Mouse (Mus musculus): ENCODE data around the gene St14. TPM values are rescaled to one million over a fixed set of nuclear protein-coding genes. Genes with fewer than 3 reads are reported as not detected.
"Not testable (repeated sequence)": the region's sequence is repeated elsewhere in the genome, so short reads cannot be mapped to it uniquely, and the experiment has no call there.

Gene St14
- 4.9 and 9.6 TPM in 2 replicates for polyA plus RNA-seq (2016; fragmentation: Nextera tagmentation; extraction: Ambion mirVana)

- peak within 1 kb of the TSS; percentile 75 for H3K27ac ChIP-seq
- peaks cover 64% of the 10 kb centered on the region for H3K27me3 ChIP-seq (ENCODE audit: insufficient read depth, poor library complexity, severe bottlenecking)
These were observed at the start of gene St14 for GRCm38 (mm10) chr9:31131205-31131968. St14 (minus strand) TSS chr9:31131853.

GRCm38 (mm10) chr9:31177692-31178091 lies 46.0 kb upstream of the St14 start:
- H3K27me3 ChIP-seq (ENCODE audit: insufficient read depth, poor library complexity, severe bottlenecking), result no peaks in the 10 kb centered on the region
- H3K36me3 ChIP-seq, result peaks cover 43% of the 10 kb centered on the region
- WGBS, result 94% methylated on average over 6 of the region's 6 CpGs
- no peak for DNase-seq (ENCODE audit: low spot score)
- no peaks in the 10 kb centered on the region for H3K9me3 ChIP-seq
- no peak overlapping the region for H3K27ac ChIP-seq
- peaks cover 9% of the 10 kb centered on the region for H3K4me1 ChIP-seq (replicated peaks)
- no peak overlapping the region for H3K4me3 ChIP-seq

More at GRCm38 (mm10) chr9:31131205-31131968, at the start of gene St14:
- peaks cover 21% of the 10 kb centered on the region for H3K4me1 ChIP-seq (replicated peaks)
- under 1% methylated on average over 74 of the region's 74 CpGs for WGBS
- H3K9me3 ChIP-seq, result no peaks in the 10 kb centered on the region
- peak within 1 kb of the TSS; percentile 64 for H3K4me3 ChIP-seq
- H3K36me3 ChIP-seq, result no peaks in the 10 kb centered on the region
- peak; percentile 51 for DNase-seq (ENCODE audit: low spot score)

DNA sequence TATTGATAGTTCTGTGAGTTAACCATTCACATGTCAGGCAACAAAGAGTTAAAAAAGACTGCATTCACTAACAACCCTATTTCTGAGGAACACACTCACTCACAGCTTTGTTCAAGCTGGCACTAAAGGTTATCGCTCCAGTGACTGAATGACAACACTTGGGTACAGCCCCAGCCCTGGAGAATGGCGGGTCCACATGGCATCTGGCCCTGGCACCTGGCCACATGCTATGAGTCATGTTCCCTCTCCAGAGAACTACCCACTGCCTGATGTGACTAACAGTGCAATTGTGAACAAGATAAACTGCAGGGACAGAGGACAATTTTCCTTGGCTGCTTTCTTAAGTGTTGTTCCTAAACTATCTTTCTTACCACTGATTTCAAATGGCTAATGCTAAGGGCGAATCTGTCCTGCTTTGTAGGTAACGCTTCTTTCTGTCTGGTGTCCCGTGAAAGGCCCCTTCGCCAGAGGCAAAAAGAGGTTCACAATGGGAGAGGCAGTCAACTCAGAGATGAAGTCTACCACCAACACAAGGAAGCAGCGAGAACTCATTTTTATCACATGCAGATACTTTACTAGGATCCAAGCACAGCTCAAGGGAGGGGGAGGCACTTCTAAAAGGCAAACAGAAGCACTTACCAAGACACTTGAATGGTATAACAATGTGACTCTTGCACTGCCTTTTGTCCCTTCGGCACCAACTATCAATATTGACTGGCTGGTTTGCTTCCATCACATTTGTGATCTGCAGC lies 44.9 kb upstream of the St14 start:
- H3K4me3 ChIP-seq, result no peak overlapping the region
- no peak overlapping the region for H3K27ac ChIP-seq
- peaks cover 52% of the 10 kb centered on the region for H3K36me3 ChIP-seq
- 0 out of 2 replicates have a peak, but pooled peaks cover 3% of the 10 kb centered on the region for H3K4me1 ChIP-seq (replicated peaks)
- no peaks in the 10 kb centered on the region for H3K9me3 ChIP-seq
- 93% methylated on average over 8 of the region's 8 CpGs for WGBS
- no peaks in the 10 kb centered on the region for H3K27me3 ChIP-seq (ENCODE audit: insufficient read depth, poor library complexity, severe bottlenecking)
- no peak for DNase-seq (ENCODE audit: low spot score)

GRCm38 (mm10) chr9:31175978-31176377 lies 44.3 kb upstream of the St14 start:
- Histone ChIP-seq H3K27me3 (ENCODE audit: insufficient read depth, poor library complexity, severe bottlenecking) (no peaks in the 10 kb centered on the region), H3K9me3 (no peaks in the 10 kb centered on the region), H3K4me3 (no peak overlapping the region), H3K4me1 (replicated peaks) (no peaks in the 10 kb centered on the region), H3K36me3 (peaks cover 58% of the 10 kb centered on the region), H3K27ac (no peak overlapping the region)
- no peak for DNase-seq (ENCODE audit: low spot score)
- 88% methylated on average over 3 of the region's 3 CpGs for WGBS

DNA sequence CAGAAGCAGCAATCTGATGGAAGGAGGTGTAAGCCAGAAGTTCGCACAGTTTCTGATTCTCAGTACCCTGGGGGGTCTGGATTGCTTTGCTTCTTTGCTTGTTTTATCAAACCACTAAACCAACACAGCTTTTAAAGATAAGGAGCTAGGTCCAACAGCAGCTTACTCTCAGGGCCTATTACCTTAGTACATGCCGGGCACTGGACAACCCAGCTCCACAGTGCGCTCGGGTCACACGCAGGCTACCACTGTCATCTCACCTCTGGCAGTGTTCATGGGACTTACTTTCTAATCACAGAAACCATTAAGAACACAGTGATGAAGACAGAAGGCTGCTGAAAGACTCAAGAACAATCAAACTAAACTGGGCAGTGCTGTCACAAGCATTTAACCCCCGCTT lies 43.7 kb upstream of the St14 start:
- H3K4me3 ChIP-seq, result no peak overlapping the region
- 91% methylated on average over 6 of the region's 6 CpGs for WGBS
- H3K27me3 ChIP-seq (ENCODE audit: insufficient read depth, poor library complexity, severe bottlenecking), result no peaks in the 10 kb centered on the region
- no peaks in the 10 kb centered on the region for H3K9me3 ChIP-seq
- no peak overlapping the region for H3K27ac ChIP-seq
- H3K4me1 ChIP-seq (replicated peaks), result no peaks in the 10 kb centered on the region
- H3K36me3 ChIP-seq, result peaks cover 62% of the 10 kb centered on the region
- DNase-seq (ENCODE audit: low spot score), result no peak

DNA sequence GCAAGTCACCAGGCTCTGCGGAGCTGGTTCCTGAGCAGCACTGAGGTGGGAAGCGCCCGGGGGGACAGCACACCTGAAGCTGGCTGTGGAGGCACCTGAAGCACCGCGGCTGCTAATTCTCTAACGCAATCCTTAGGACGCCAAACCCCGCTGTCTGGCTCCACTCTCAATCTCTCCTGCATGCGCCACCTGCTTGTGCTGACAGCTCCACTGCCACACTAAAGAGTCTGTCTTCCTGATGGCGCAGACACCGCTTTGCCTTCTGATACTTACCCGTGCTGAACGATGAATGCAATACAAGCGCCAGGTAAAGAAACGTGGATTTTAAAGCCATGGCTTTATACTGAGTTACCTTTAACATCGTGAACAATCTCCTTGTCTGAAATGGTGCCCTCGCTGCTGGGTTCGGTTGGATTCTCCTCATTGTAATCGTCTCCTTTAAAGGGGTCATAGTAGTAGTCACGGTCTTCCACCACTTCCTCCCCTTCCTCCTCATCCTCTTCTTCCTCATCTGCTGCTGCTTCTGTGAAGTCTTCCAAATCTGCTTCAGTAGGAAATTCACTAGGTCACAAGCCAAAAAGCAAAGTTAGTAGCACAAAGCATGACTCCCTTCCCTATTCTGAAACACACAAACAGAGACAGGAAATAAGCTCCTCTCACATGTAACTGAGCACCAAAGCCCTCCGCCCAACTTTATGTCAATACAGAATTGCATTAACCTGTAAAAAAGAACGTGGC lies 36.9 kb upstream of the St14 start:
- Histone ChIP-seq H3K36me3 (peaks cover 86% of the 10 kb centered on the region), H3K27ac (no peak overlapping the region), H3K4me3 (no peak overlapping the region), H3K9me3 (no peaks in the 10 kb centered on the region), H3K4me1 (replicated peaks) (no peaks in the 10 kb centered on the region), H3K27me3 (ENCODE audit: insufficient read depth, poor library complexity, severe bottlenecking) (no peaks in the 10 kb centered on the region)
- 95% methylated on average over 22 of the region's 22 CpGs for WGBS
- DNase-seq (ENCODE audit: low spot score), result no peak

- no peak for DNase-seq (ENCODE audit: low spot score)
- Histone ChIP-seq H3K27me3 (ENCODE audit: insufficient read depth, poor library complexity, severe bottlenecking) (no peaks in the 10 kb centered on the region), H3K4me3 (no peak overlapping the region), H3K27ac (no peak overlapping the region), H3K36me3 (peaks cover 95% of the 10 kb centered on the region), H3K4me1 (replicated peaks) (no peaks in the 10 kb centered on the region), H3K9me3 (no peaks in the 10 kb centered on the region)
- WGBS, result 94% methylated on average over 13 of the region's 13 CpGs
These were observed 35.7 kb upstream of the St14 start for GRCm38 (mm10) chr9:31167305-31167704.

- not testable (repeated sequence) for H3K4me1 ChIP-seq (replicated peaks)
- 89% methylated on average over 3 of the region's 3 CpGs for WGBS
These were observed 33.9 kb upstream of the St14 start for GRCm38 (mm10) chr9:31165505-31165904.

GRCm38 (mm10) chr9:31163327-31163726 lies 31.7 kb upstream of the St14 start:
- Histone ChIP-seq H3K27me3 (ENCODE audit: insufficient read depth, poor library complexity, severe bottlenecking) (no peaks in the 10 kb centered on the region), H3K4me3 (no peak overlapping the region), H3K9me3 (no peaks in the 10 kb centered on the region), H3K36me3 (peaks cover 98% of the 10 kb centered on the region), H3K27ac (no peak overlapping the region), H3K4me1 (replicated peaks) (no peaks in the 10 kb centered on the region)
- 100% methylated on average over 1 of the region's 1 CpGs for WGBS
- no peak for DNase-seq (ENCODE audit: low spot score)

More at GRCm38 (mm10) chr9:31165505-31165904, 33.9 kb upstream of the St14 start:
- not testable (repeated sequence) for H3K27ac ChIP-seq; DNase-seq (ENCODE audit: low spot score); H3K9me3 ChIP-seq; H3K27me3 ChIP-seq (ENCODE audit: insufficient read depth, poor library complexity, severe bottlenecking); H3K4me3 ChIP-seq
- H3K36me3 ChIP-seq, result peaks cover 97% of the 10 kb centered on the region

GRCm38 (mm10) chr9:31162911-31163310 lies 31.3 kb upstream of the St14 start:
- H3K36me3 ChIP-seq, result peaks cover 98% of the 10 kb centered on the region
- H3K9me3 ChIP-seq, result no peaks in the 10 kb centered on the region
- H3K27me3 ChIP-seq (ENCODE audit: insufficient read depth, poor library complexity, severe bottlenecking), result no peaks in the 10 kb centered on the region
- no peak overlapping the region for H3K4me3 ChIP-seq
- no peaks in the 10 kb centered on the region for H3K4me1 ChIP-seq (replicated peaks)
- H3K27ac ChIP-seq, result no peak overlapping the region
- 79% methylated on average over 1 of the region's 1 CpGs for WGBS
- no peak for DNase-seq (ENCODE audit: low spot score)

DNA sequence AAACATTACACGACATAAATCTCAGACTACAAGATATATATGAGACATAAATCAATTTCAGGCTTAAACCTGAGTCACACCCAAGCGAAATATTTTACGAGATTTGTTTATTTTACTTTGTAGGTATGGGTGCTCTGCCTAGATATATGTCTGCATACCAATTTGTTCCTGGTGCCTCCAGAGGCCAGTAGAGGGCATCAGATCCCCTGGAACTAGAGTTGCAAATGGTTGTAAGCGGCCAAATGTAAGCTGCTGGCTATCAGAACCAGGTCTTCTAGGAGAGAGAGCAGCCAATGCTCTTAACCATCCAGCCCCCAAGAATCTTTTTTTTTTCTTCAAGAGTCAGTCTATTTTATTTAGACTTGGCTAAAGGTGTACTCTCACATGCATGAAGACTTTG lies 28.3 kb upstream of the St14 start:
- Histone ChIP-seq H3K4me1 (replicated peaks) (no peaks in the 10 kb centered on the region), H3K4me3 (no peak overlapping the region), H3K27me3 (ENCODE audit: insufficient read depth, poor library complexity, severe bottlenecking) (no peaks in the 10 kb centered on the region), H3K27ac (no peak overlapping the region), H3K36me3 (peaks cover 98% of the 10 kb centered on the region), H3K9me3 (no peaks in the 10 kb centered on the region)
- peak; percentile 23 for DNase-seq (ENCODE audit: low spot score)
- WGBS, result 87% methylated on average over 4 of the region's 4 CpGs

DNA sequence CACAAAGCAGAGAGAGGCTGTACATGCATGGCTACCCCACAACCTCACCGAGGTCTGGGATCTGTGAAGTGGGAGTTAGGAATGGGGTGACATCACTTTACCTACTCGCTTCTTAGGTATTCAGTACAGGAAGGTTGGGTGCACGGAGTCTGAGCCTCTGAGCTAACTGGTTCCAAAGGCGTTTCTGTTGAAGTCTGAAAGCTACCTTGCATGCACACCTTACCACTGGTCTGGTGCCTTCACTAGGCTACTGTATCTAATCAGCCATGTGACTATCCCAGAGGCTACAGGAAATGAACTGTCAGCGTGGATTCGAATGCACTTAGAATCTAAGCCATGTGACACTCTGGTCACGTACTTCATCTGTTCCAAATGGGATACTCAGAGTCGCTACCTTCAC lies 24.9 kb upstream of the St14 start:
- WGBS, result 92% methylated on average over 8 of the region's 8 CpGs
- H3K36me3 ChIP-seq, result peaks cover 100% of the 10 kb centered on the region
- no peaks in the 10 kb centered on the region for H3K4me1 ChIP-seq (replicated peaks)
- no peaks in the 10 kb centered on the region for H3K9me3 ChIP-seq
- H3K27me3 ChIP-seq (ENCODE audit: insufficient read depth, poor library complexity, severe bottlenecking), result no peaks in the 10 kb centered on the region
- no peak for DNase-seq (ENCODE audit: low spot score)
- H3K27ac ChIP-seq, result no peak overlapping the region
- no peak overlapping the region for H3K4me3 ChIP-seq

- no peaks in the 10 kb centered on the region for H3K9me3 ChIP-seq
- H3K36me3 ChIP-seq, result peaks cover 89% of the 10 kb centered on the region
- no peak overlapping the region for H3K27ac ChIP-seq
- H3K4me3 ChIP-seq, result no peak overlapping the region
- no peaks in the 10 kb centered on the region for H3K27me3 ChIP-seq (ENCODE audit: insufficient read depth, poor library complexity, severe bottlenecking)
- no peak for DNase-seq (ENCODE audit: low spot score)
- 89% methylated on average over 2 of the region's 2 CpGs for WGBS
- no peaks in the 10 kb centered on the region for H3K4me1 ChIP-seq (replicated peaks)
These were observed 19.4 kb upstream of the St14 start for GRCm38 (mm10) chr9:31151050-31151449.
